Mouse (Mus musculus): ENCODE data around the gene Brat1.

DNA sequence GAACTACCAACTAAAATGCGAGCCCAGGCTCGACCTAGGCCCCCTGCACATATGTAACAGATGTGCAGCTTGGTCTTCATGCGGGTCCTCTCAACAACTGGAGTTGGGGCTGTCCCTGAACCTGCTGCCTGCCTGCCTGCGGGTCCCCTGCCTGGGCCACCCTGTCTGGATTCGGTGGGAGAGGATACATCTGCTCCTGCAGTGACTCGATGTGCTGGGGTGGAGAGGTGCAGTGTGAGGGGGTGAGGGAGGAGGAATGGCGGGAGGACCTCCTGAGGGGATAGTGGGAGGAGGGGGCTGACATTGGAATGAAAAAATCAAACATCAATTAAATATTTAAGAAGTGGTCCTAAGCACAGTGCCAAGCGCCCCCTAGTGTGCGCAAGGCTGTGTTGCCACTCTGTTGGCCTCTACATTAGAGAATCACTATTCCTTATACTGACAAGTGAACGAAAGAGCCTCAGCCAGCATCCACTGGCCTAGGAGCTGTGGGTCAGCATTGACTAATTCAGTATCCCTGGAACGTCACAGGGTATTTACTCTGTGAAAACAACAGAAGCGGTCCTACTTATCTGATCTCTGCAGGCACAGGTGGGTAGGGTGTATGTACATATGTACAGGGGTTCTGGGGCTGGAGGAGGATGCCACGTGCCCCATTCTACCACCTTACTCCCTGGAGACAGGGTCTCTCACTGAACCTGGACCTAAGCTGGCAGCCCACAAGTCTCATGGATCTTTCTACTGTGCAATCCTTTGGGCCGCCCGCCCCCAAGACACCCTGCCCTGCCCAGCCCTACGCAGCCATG, 20.3 kb upstream of the Brat1 start:
- TF ChIP-seq CTCF (IDR thresholded peaks at IDR 0.05; ENCODE audit: borderline replicate concordance, extremely low read depth, insufficient read depth, insufficient read length) (peak; percentile 86), POLR2A (IDR thresholded peaks at IDR 0.05; ENCODE audit: borderline replicate concordance, extremely low read depth, insufficient read depth, insufficient read length, poor library complexity, severe bottlenecking) (no peak)
